Mouse (Mus musculus): ENCODE data around the gene Gm9573.

Gene Gm9573

GRCm38 (mm10) chr17:35626537-35626936, at the start of gene Gm9573:
Gm9573 (minus strand) TSS chr17:35626637.
- no peak for DNase-seq (ENCODE audit: low spot score)

- peak; percentile 92 for DNase-seq (ENCODE audit: low spot score)
Measured at GRCm38 (mm10) chr17:35673416-35674035, 47.1 kb upstream of the Gm9573 start, which contains the start of gene Gtf2h4. Gtf2h4 (minus strand) TSS chr17:35673739.

GRCm38 (mm10) chr17:35672527-35672926, 46.1 kb upstream of the Gm9573 start:
- DNase-seq (ENCODE audit: low spot score): no peak

GRCm38 (mm10) chr17:35671846-35672245, 45.4 kb upstream of the Gm9573 start:
- no peak for DNase-seq (ENCODE audit: low spot score)

- no peak for DNase-seq (ENCODE audit: low spot score)
Measured at GRCm38 (mm10) chr17:35669731-35670130, 43.3 kb upstream of the Gm9573 start.

GRCm38 (mm10) chr17:35667334-35668065, 41.1 kb upstream of the Gm9573 start, which contains the start of gene Vars2:
Vars2 (minus strand) TSS chr17:35667592.
- DNase-seq (ENCODE audit: low spot score): peak; percentile 96

- DNase-seq (ENCODE audit: low spot score): peak; percentile 15
Measured at GRCm38 (mm10) chr17:35666851-35667256, 40.4 kb upstream of the Gm9573 start.

GRCm38 (mm10) chr17:35665957-35666515, 39.6 kb upstream of the Gm9573 start:
- DNase-seq (ENCODE audit: low spot score): peak; percentile 15

GRCm38 (mm10) chr17:35653086-35653485, 26.6 kb upstream of the Gm9573 start:
- no peak for DNase-seq (ENCODE audit: low spot score)

GRCm38 (mm10) chr17:35649429-35649828, 23.0 kb upstream of the Gm9573 start:
- DNase-seq (ENCODE audit: low spot score): no peak

GRCm38 (mm10) chr17:35643609-35644236, 17.3 kb upstream of the Gm9573 start, which contains the start of gene Mucl3:
Mucl3 (minus strand) TSS chr17:35643695.
- no peak for DNase-seq (ENCODE audit: low spot score)

GRCm38 (mm10) chr17:35639352-35639751, 12.9 kb upstream of the Gm9573 start:
- DNase-seq (ENCODE audit: low spot score): no peak

- DNase-seq (ENCODE audit: low spot score): peak; percentile 48
Measured at GRCm38 (mm10) chr17:35638475-35639190, 12.2 kb upstream of the Gm9573 start.

GRCm38 (mm10) chr17:35636363-35636762, 9.9 kb upstream of the Gm9573 start:
- peak; percentile 28 for DNase-seq (ENCODE audit: low spot score)

- DNase-seq (ENCODE audit: low spot score): peak; percentile 67
Measured at GRCm38 (mm10) chr17:35635699-35636111, 9.3 kb upstream of the Gm9573 start.

- no peak for DNase-seq (ENCODE audit: low spot score)
Measured at GRCm38 (mm10) chr17:35635202-35635601, 8.8 kb upstream of the Gm9573 start.

GRCm38 (mm10) chr17:35633992-35634391, 7.6 kb upstream of the Gm9573 start:
- no peak for DNase-seq (ENCODE audit: low spot score)

GRCm38 (mm10) chr17:35617127-35617526, 9.3 kb downstream of the Gm9573 start:
- no peak for DNase-seq (ENCODE audit: low spot score)

- DNase-seq (ENCODE audit: low spot score): no peak
Measured at GRCm38 (mm10) chr17:35601736-35602354, 24.6 kb downstream of the Gm9573 start.

GRCm38 (mm10) chr17:35601249-35601648, 25.2 kb downstream of the Gm9573 start, which contains the start of gene Sfta2:
Sfta2 (plus strand) TSS chr17:35601549.
- no peak for DNase-seq (ENCODE audit: low spot score)

GRCm38 (mm10) chr17:35597399-35597798, 29.0 kb downstream of the Gm9573 start:
- no peak for DNase-seq (ENCODE audit: low spot score)
